Mouse (Mus musculus) liver, embryonic 12.5 days (tissue): ENCODE measurements around the gene Myo3b. TPM values are rescaled to one million over a fixed set of nuclear protein-coding genes. Genes with fewer than 3 reads are reported as not detected.
A peak's percentile ranks its signal among the peaks of the same experiment; 100 is the strongest.

Experiments used
- ATAC-seq: fragments of 200-750 bp; cut with Nextera tagmentation; 2 replicates; pipeline ENCODE4 v1.8.0; 2017; ENCODE audit warnings: moderate number of reproducible peaks, mild to moderate bottlenecking, moderate library complexity
- H3K27ac ChIP-seq: fragments of 300-500 bp; sonication (generic); 2 replicates; pipeline ENCODE4 v1.5.1; 2016; ENCODE audit warnings: mild to moderate bottlenecking
- H3K27me3 ChIP-seq: fragments of 300-500 bp; sonication (generic); replicated peaks from 2 replicates; pipeline ENCODE4 v1.6.1; 2016; ENCODE audit warnings: mild to moderate bottlenecking, moderate library complexity
- H3K36me3 ChIP-seq: fragments of 300-500 bp; sonication (generic); 2 replicates; pipeline ENCODE4 v1.6.1; 2016; ENCODE audit warnings: mild to moderate bottlenecking, moderate library complexity
- H3K4me1 ChIP-seq: fragments of 300-500 bp; sonication (generic); 2 replicates; pipeline ENCODE4 v1.6.1; 2016
- H3K4me2 ChIP-seq: fragments of 300-500 bp; sonication (generic); 2 replicates; pipeline ENCODE4 v1.6.1; 2016; ENCODE audit warnings: mild to moderate bottlenecking, moderate library complexity
- H3K4me3 ChIP-seq: fragments of 300-500 bp; sonication (generic); 2 replicates; pipeline ENCODE4 v1.5.1; 2016; ENCODE audit warnings: mild to moderate bottlenecking, moderate library complexity
- H3K9ac ChIP-seq: fragments of 300-500 bp; sonication (generic); 2 replicates; pipeline ENCODE4 v1.6.1; 2016; ENCODE audit warnings: mild to moderate bottlenecking, moderate library complexity
- H3K9me3 ChIP-seq: fragments of 300-500 bp; sonication (generic); replicated peaks from 2 replicates; pipeline ENCODE4 v1.6.1; 2016; ENCODE audit warnings: mild to moderate bottlenecking, moderate library complexity
- WGBS: fragments of 180-500 bp; shearing (Covaris S2); methylation state at CpG from one replicate; pipeline ENCODE4 v1.1.7; 2016; ENCODE audit not compliant: insufficient replicate concordance; 5-methylcytosine and 5-hydroxymethylcytosine counted together
- polyA plus RNA-seq: library from polyadenylated mRNA; unstranded; fragments of >200 nt; fragmentation: Nextera tagmentation; extraction: Ambion mirVana; gene quantifications from 2 replicates; pipeline ENCODE4 v1.2.1, GENCODE M21; 2016

The Myo3b gene
- polyA plus RNA-seq, 1 experiment from 2014 or later, result not detected

- no peak overlapping the region for H3K4me3 ChIP-seq
- H3K4me2 ChIP-seq, result no peak overlapping the region
- H3K36me3 ChIP-seq, result no peaks in the 10 kb centered on the region
- H3K4me1 ChIP-seq, result no peaks in the 10 kb centered on the region
- 77% methylated on average over 4 of the region's 4 CpGs for WGBS
- H3K27ac ChIP-seq, result no peak overlapping the region
- no peak overlapping the region for H3K9ac ChIP-seq
- no peaks in the 10 kb centered on the region for H3K9me3 ChIP-seq
- no peaks in the 10 kb centered on the region for H3K27me3 ChIP-seq
- ATAC-seq, result 0 out of 2 replicates have a peak, but pooled peaks have one; percentile 18
Measured at GRCm38 (mm10) chr2:70143543-70144188, 104.7 kb downstream of the Myo3b start.

DNA sequence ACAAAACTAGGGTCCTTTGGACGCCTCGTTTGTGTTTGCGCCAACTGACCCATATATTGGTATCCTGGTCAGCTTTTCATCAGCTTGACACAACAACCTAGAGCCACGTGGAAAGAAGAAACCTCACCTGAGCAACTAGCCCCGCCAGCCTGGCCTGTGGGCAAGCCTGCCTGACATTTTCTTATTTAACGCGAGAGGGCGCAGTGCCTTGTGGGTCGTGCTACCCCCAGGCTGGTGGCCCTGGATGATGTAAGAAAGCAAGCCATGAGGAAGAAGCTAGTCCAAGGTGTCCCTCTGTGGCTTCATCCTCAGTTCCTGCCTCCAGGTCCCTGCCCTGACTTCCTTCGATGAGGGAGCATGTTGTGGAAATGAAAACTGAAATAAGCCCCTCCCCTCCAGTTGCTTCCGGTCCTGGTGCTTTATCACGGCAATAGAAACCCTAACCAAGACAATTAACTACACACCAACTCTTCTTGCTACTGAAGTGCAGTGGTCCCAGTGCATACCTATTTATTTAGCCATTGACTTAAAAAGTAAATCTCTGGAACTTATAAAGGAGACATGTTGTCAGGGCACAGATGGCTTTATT lies 108.2 kb downstream of the Myo3b start:
- Histone ChIP-seq H3K9me3 (no peaks in the 10 kb centered on the region), H3K27me3 (no peaks in the 10 kb centered on the region), H3K27ac (no peak overlapping the region), H3K4me3 (no peak overlapping the region), H3K4me1 (no peaks in the 10 kb centered on the region), H3K36me3 (no peaks in the 10 kb centered on the region), H3K4me2 (no peak overlapping the region), H3K9ac (no peak overlapping the region)
- no peak for ATAC-seq
- WGBS, result 40% methylated on average over 12 of the region's 12 CpGs

DNA sequence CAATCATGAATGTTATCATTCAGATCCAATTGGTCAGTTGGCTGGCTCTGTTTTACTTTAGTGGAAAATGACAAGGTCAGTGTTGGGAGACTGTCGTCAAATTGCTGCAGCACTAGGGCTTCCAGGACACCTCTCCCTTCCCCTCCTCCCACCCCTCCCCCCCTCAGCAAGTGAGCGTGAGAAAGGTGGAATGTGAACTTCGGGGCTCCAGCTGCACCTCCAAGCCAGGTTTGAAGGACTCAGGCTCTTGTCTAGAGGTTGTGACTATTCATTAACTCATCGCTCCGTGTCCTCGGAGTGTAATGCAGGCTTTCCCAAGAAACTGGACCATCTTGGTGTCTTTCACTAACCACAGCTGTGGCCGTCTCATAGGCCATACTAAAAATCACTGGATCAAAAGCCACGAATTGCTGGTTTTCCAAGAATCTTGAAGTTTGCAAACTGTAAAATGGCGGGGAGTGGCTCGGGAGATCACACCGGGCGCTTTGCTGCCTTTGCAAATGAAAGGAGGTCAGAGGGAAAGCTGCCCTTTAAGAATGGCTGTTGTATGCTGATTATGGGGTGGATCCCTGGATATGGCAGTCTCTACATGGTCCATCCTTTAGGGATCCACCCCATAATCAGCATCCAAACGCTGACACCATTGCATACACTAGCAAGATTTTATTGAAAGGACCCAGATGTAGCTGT lies 110.0 kb downstream of the Myo3b start:
- WGBS, result 57% methylated on average over 13 of the region's 13 CpGs
- H3K36me3 ChIP-seq, result no peaks in the 10 kb centered on the region
- H3K4me3 ChIP-seq, result no peak overlapping the region

GRCm38 (mm10) chr2:70150399-70151035 lies 111.6 kb downstream of the Myo3b start:
- no peaks in the 10 kb centered on the region for H3K27me3 ChIP-seq
- WGBS, result 70% methylated on average over 6 of the region's 6 CpGs
- no peak overlapping the region for H3K27ac ChIP-seq
- H3K9ac ChIP-seq, result no peak overlapping the region
- no peaks in the 10 kb centered on the region for H3K9me3 ChIP-seq
- no peaks in the 10 kb centered on the region for H3K36me3 ChIP-seq
- H3K4me3 ChIP-seq, result no peak overlapping the region
- ATAC-seq, result no peak
- no peak overlapping the region for H3K4me2 ChIP-seq
- no peaks in the 10 kb centered on the region for H3K4me1 ChIP-seq

More for the DNA sequence above, 110.0 kb downstream of the Myo3b start:
- Histone ChIP-seq H3K27ac (no peak overlapping the region), H3K4me1 (no peaks in the 10 kb centered on the region), H3K9me3 (no peaks in the 10 kb centered on the region), H3K27me3 (no peaks in the 10 kb centered on the region), H3K4me2 (no peak overlapping the region), H3K9ac (no peak overlapping the region)
- ATAC-seq, result no peak

DNA sequence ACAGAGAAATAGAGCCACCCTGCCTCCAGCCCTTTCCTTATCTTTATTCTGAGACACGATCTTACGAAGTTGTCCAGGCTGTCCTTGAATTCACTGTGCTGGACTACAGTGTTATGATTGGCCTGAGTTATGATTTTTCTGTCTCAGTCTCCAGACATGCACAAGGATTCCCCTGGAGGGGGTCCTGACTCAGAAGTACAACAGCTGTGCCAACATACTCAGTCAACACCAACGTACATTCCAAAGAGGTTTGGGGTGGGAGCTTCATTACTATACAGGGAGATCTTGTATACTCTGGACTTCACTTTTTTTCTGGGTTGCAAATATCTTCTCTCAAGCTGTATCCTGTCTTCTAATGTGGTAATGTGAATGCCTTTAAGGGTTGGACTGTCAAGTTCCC lies 113.0 kb downstream of the Myo3b start:
- 64% methylated on average over 3 of the region's 3 CpGs for WGBS
- Histone ChIP-seq H3K9ac (no peak overlapping the region), H3K27ac (no peak overlapping the region), H3K9me3 (no peaks in the 10 kb centered on the region), H3K36me3 (no peaks in the 10 kb centered on the region), H3K4me3 (no peak overlapping the region), H3K27me3 (no peaks in the 10 kb centered on the region), H3K4me1 (no peaks in the 10 kb centered on the region), H3K4me2 (no peak overlapping the region)
- no peak for ATAC-seq

DNA sequence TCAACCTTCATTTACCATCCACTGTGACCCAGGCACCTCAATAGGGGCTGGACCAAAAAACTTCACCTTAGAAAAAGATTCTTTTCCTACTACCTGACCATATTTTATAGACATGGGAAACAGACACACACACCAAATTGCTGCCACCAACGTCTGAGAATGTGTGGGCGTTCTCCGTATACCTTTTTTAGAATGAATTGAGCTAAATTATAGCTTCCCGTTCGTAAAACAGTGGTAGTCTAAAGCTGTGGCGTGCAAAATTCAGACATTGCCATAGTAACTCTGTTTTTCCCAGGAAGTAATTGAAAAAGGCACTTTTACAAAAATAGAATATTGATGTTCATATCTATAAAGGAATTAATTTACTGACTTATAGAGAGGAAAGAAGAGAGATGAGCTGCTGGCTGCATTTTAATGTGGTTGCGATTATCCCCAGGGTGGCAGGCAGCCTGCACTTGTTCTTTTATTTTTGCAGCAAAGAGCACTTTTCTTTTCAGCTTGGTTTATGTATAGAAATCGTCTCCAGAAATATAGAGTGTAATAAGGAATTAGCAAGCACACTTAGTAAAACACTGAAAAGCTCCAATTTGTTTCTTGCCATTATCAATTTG lies 116.4 kb downstream of the Myo3b start:
- no peak for ATAC-seq
- no peak overlapping the region for H3K27ac ChIP-seq
- no peaks in the 10 kb centered on the region for H3K27me3 ChIP-seq
- no peaks in the 10 kb centered on the region for H3K9me3 ChIP-seq
- no peak overlapping the region for H3K9ac ChIP-seq
- H3K36me3 ChIP-seq, result no peaks in the 10 kb centered on the region
- 72% methylated on average over 8 of the region's 8 CpGs for WGBS
- no peaks in the 10 kb centered on the region for H3K4me1 ChIP-seq
- no peak overlapping the region for H3K4me2 ChIP-seq
- H3K4me3 ChIP-seq, result no peak overlapping the region

- Histone ChIP-seq H3K36me3 (no peaks in the 10 kb centered on the region), H3K4me2 (no peak overlapping the region), H3K4me1 (no peaks in the 10 kb centered on the region), H3K4me3 (no peak overlapping the region), H3K27me3 (no peaks in the 10 kb centered on the region), H3K27ac (no peak overlapping the region), H3K9ac (no peak overlapping the region), H3K9me3 (no peaks in the 10 kb centered on the region)
- WGBS, result 54% methylated on average over 8 of the region's 8 CpGs
- no peak for ATAC-seq
Measured at GRCm38 (mm10) chr2:70159543-70159942, 120.6 kb downstream of the Myo3b start.

GRCm38 (mm10) chr2:70166231-70166630 lies 127.3 kb downstream of the Myo3b start:
- Histone ChIP-seq H3K27me3 (no peaks in the 10 kb centered on the region), H3K27ac (no peak overlapping the region), H3K9ac (no peak overlapping the region), H3K4me3 (no peak overlapping the region), H3K9me3 (no peaks in the 10 kb centered on the region), H3K4me2 (no peak overlapping the region), H3K36me3 (no peaks in the 10 kb centered on the region), H3K4me1 (no peaks in the 10 kb centered on the region)
- ATAC-seq, result no peak
- WGBS, result 52% methylated on average over 3 of the region's 3 CpGs

DNA sequence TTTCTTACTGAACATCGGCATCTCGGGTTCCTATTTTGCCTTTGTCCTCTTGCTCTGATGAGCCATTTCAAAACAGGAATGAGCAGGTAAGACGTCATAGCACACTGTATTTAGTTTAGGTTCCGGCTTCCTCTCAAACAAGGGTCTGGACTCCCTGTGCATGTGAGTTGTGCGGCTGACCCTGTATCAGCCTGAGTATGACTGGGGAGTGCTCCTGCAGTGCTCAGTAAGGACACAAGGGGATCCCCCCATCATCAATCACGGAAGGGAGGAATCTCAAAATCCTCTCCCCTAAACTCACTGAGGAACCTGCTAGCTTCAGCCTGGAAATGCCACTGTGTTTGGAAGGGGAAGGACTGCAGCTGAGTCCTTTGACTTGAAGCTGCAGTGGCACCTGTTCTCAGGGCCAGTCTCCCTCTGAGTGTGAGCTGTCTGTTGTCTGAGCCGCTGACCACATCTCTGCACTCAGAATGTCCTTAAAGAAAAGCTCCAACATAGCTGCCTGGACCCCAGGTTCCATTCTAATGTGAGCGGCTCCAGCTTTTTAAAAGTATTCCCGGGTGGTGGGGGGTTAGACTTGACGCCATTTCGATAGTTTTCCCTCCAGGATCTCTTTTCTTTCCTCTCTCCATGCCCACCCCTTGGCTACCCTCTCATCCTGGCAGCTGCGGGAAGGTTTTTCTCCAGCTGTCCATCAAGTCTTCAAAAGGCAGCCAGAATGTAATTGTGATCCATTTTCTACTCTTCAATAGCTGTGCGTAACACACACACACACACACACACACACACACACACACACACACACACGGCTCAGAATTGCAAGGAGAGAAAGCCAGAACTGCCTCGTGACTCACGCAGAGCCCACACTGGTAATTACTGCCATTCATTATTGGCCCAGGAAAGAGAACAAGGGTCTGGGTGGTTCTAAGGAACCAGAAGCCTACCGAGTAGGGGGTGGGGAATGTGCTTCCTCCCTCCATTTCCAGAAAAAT lies 129.3 kb downstream of the Myo3b start:
- no peak for ATAC-seq
- H3K27me3 ChIP-seq, result no peaks in the 10 kb centered on the region

GRCm38 (mm10) chr2:70170469-70170868 lies 131.5 kb downstream of the Myo3b start:
- Histone ChIP-seq H3K27ac (no peak overlapping the region), H3K27me3 (no peaks in the 10 kb centered on the region), H3K9ac (no peak overlapping the region), H3K4me2 (no peak overlapping the region), H3K4me1 (no peaks in the 10 kb centered on the region), H3K4me3 (no peak overlapping the region), H3K9me3 (no peaks in the 10 kb centered on the region), H3K36me3 (no peaks in the 10 kb centered on the region)
- ATAC-seq, result no peak
- 74% methylated on average over 5 of the region's 5 CpGs for WGBS

More for the DNA sequence above, 129.3 kb downstream of the Myo3b start:
- WGBS, result 58% methylated on average over 16 of the region's 17 CpGs
- Histone ChIP-seq H3K36me3 (no peaks in the 10 kb centered on the region), H3K4me2 (no peak overlapping the region), H3K4me3 (no peak overlapping the region), H3K9ac (no peak overlapping the region), H3K27ac (no peak overlapping the region), H3K9me3 (no peaks in the 10 kb centered on the region), H3K4me1 (no peaks in the 10 kb centered on the region)
